Mouse (Mus musculus) megakaryocyte, embryonic 14.5 days (primary cell): Measurements from ENCODE around the gene Ren1.

Experiments
- FLI1 ChIP-seq: IDR thresholded peaks from 2 replicates; pipeline ENCODE4 v1.6.1; 2012; ENCODE audit warnings: low read length, inconsistent platforms, mixed read lengths
- GATA1 ChIP-seq: IDR thresholded peaks from 3 replicates; pipeline ENCODE4 v1.6.1; 2012; ENCODE audit warnings: mixed read lengths, low read length, inconsistent platforms, borderline replicate concordance

GRCm38 (mm10) chr1:133377547-133377946, 27.2 kb downstream of the Ren1 start:
- no peak for TF ChIP-seq GATA1
- TF ChIP-seq FLI1 = no peak
